Mouse (Mus musculus): ENCODE measurements at regions not wholly inside any gene's neighbourhood (a gene's known extent, or its start where the extent isn't known, plus 50 kb on each side); places are given as distances from the start of the nearest gene placed in this dataset.
A peak's percentile ranks its signal among the peaks of the same experiment; 100 is the strongest.

GRCm38 (mm10) chr14:91717521-91717920 is 2173.0 kb downstream of the Pcdh9 start:
- peak; percentile 78 for TF ChIP-seq EP300 (IDR thresholded peaks at IDR 0.05; ENCODE audit: insufficient read depth, low read depth, low read length)
- no peak for TF ChIP-seq CTCF (IDR thresholded peaks at IDR 0.05; ENCODE audit: low read depth, low read length)
- TF ChIP-seq POLR2A (IDR thresholded peaks at IDR 0.05; ENCODE audit: insufficient read depth, low read length), result no peak
- H3K9ac ChIP-seq (ENCODE audit: low read depth, poor library complexity, severe bottlenecking), result no peak overlapping the region
- no peaks in the 10 kb centered on the region for H3K4me1 ChIP-seq (ENCODE audit: control insufficient read depth, insufficient read depth, low read length)
- H3K9me3 ChIP-seq (replicated peaks; ENCODE audit: control insufficient read depth, insufficient read depth, low read length, poor library complexity, severe bottlenecking), result peaks cover 11% of the 10 kb centered on the region
- H3K27me3 ChIP-seq (ENCODE audit: control insufficient read depth, insufficient read depth, low read length, poor library complexity, severe bottlenecking), result no peaks in the 10 kb centered on the region
- no peak overlapping the region for H3K4me3 ChIP-seq (ENCODE audit: low read depth, low read length)
- no peaks in the 10 kb centered on the region for H3K36me3 ChIP-seq (ENCODE audit: control insufficient read depth, insufficient read depth, low read length, poor library complexity, severe bottlenecking)
- H3K27ac ChIP-seq (ENCODE audit: insufficient read depth, low read length), result no peak overlapping the region
